Mouse (Mus musculus): ENCODE measurements around the gene Akap8l. TPM values are rescaled to one million over a fixed set of nuclear protein-coding genes. Genes with fewer than 3 reads are reported as not detected.

The Akap8l gene
- polyA plus RNA-seq (2016; fragmentation: Nextera tagmentation; extraction: Ambion mirVana) = 84.7 and 88.6 TPM in 2 replicates

- H3K4me1 ChIP-seq = peaks cover 27% of the 10 kb centered on the region
- under 1% methylated on average over 37 of the region's 37 CpGs for WGBS
- peak within 1 kb of the TSS; percentile 90 for H3K27ac ChIP-seq
- H3K9me3 ChIP-seq = no peaks in the 10 kb centered on the region
- H3K36me3 ChIP-seq = peaks cover 21% of the 10 kb centered on the region
- H3K4me3 ChIP-seq = peak within 1 kb of the TSS; percentile 93
- DNase-seq (ENCODE audit: low spot score) = peak; percentile 98
- H3K27me3 ChIP-seq (ENCODE audit: insufficient read depth, poor library complexity, severe bottlenecking) = no peaks in the 10 kb centered on the region
Observed at GRCm38 (mm10) chr17:32350382-32350983, at the start of gene Akap8l. Gene Akap8l (minus strand): TSS chr17:32350607.

GRCm38 (mm10) chr17:32396266-32396665, 45.9 kb upstream of the Akap8l start:
- Histone ChIP-seq H3K27me3 (ENCODE audit: insufficient read depth, poor library complexity, severe bottlenecking) (peaks cover 95% of the 10 kb centered on the region), H3K36me3 (no peaks in the 10 kb centered on the region), H3K9me3 (no peaks in the 10 kb centered on the region), H3K27ac (peak overlapping the region; percentile 36; the same call in 1 of the 2 replicates), H3K4me1 (peaks cover 24% of the 10 kb centered on the region), H3K4me3 (peak overlapping the region; percentile 55)
- WGBS = 3% methylated on average over 37 of the region's 37 CpGs
- no peak for DNase-seq (ENCODE audit: low spot score)

GRCm38 (mm10) chr17:32393944-32394343, 43.5 kb upstream of the Akap8l start:
- Histone ChIP-seq H3K4me3 (no peak overlapping the region), H3K36me3 (no peaks in the 10 kb centered on the region), H3K9me3 (no peaks in the 10 kb centered on the region), H3K4me1 (peaks cover 30% of the 10 kb centered on the region), H3K27ac (no peak overlapping the region), H3K27me3 (ENCODE audit: insufficient read depth, poor library complexity, severe bottlenecking) (peaks cover 87% of the 10 kb centered on the region)
- DNase-seq (ENCODE audit: low spot score) = no peak
- WGBS = 83% methylated on average over 10 of the region's 10 CpGs

GRCm38 (mm10) chr17:32389101-32389659, 38.8 kb upstream of the Akap8l start, which contains the start of gene Wiz:
Gene Wiz (minus strand): TSS chr17:32389439.
- peak within 1 kb of the TSS; percentile 94 for H3K27ac ChIP-seq
- H3K4me1 ChIP-seq = peaks cover 47% of the 10 kb centered on the region
- peaks cover 39% of the 10 kb centered on the region for H3K27me3 ChIP-seq (ENCODE audit: insufficient read depth, poor library complexity, severe bottlenecking)
- H3K9me3 ChIP-seq = no peaks in the 10 kb centered on the region
- WGBS = 1% methylated on average over 36 of the region's 44 CpGs
- peak within 1 kb of the TSS; percentile 80 for H3K4me3 ChIP-seq
- peak; percentile 97 for DNase-seq (ENCODE audit: low spot score)
- H3K36me3 ChIP-seq = 0 out of 2 replicates have a peak, but pooled peaks cover 2% of the 10 kb centered on the region

- peaks cover 53% of the 10 kb centered on the region for H3K4me1 ChIP-seq
- no peak for DNase-seq (ENCODE audit: low spot score)
- H3K36me3 ChIP-seq = 0 out of 2 replicates have a peak, but pooled peaks cover 2% of the 10 kb centered on the region
- no peaks in the 10 kb centered on the region for H3K9me3 ChIP-seq
- 2% methylated on average over 32 of the region's 39 CpGs for WGBS
- peak overlapping the region; percentile 80 for H3K4me3 ChIP-seq
- H3K27me3 ChIP-seq (ENCODE audit: insufficient read depth, poor library complexity, severe bottlenecking) = peaks cover 33% of the 10 kb centered on the region
- peak overlapping the region; percentile 94 for H3K27ac ChIP-seq
Observed at GRCm38 (mm10) chr17:32388370-32389100, 38.1 kb upstream of the Akap8l start.

GRCm38 (mm10) chr17:32387986-32388369, 37.6 kb upstream of the Akap8l start:
- peak overlapping the region; percentile 94; the same call in 1 of the 2 replicates for H3K27ac ChIP-seq
- 0 out of 2 replicates have a peak, but pooled peaks cover 3% of the 10 kb centered on the region for H3K36me3 ChIP-seq
- no peak for DNase-seq (ENCODE audit: low spot score)
- H3K9me3 ChIP-seq = no peaks in the 10 kb centered on the region
- peaks cover 58% of the 10 kb centered on the region for H3K4me1 ChIP-seq
- 38% methylated on average over 7 of the region's 7 CpGs for WGBS
- peaks cover 27% of the 10 kb centered on the region for H3K27me3 ChIP-seq (ENCODE audit: insufficient read depth, poor library complexity, severe bottlenecking)
- peak overlapping the region; percentile 80 for H3K4me3 ChIP-seq

- Histone ChIP-seq H3K36me3 (0 out of 2 replicates have a peak, but pooled peaks cover 7% of the 10 kb centered on the region), H3K27ac (no peak overlapping the region), H3K9me3 (no peaks in the 10 kb centered on the region), H3K4me1 (peaks cover 50% of the 10 kb centered on the region), H3K27me3 (ENCODE audit: insufficient read depth, poor library complexity, severe bottlenecking) (peaks cover 16% of the 10 kb centered on the region), H3K4me3 (no peak overlapping the region)
- DNase-seq (ENCODE audit: low spot score) = peak; percentile 77
- WGBS = 63% methylated on average over 9 of the region's 9 CpGs
Observed at GRCm38 (mm10) chr17:32386659-32387432, 36.4 kb upstream of the Akap8l start.

- H3K27me3 ChIP-seq (ENCODE audit: insufficient read depth, poor library complexity, severe bottlenecking) = no peaks in the 10 kb centered on the region
- H3K4me1 ChIP-seq = peaks cover 36% of the 10 kb centered on the region
- no peaks in the 10 kb centered on the region for H3K9me3 ChIP-seq
- no peak for DNase-seq (ENCODE audit: low spot score)
- no peak overlapping the region for H3K4me3 ChIP-seq
- 88% methylated on average over 5 of the region's 5 CpGs for WGBS
- 0 out of 2 replicates have a peak, but pooled peaks cover 12% of the 10 kb centered on the region for H3K36me3 ChIP-seq
- H3K27ac ChIP-seq = peak overlapping the region; percentile 47; the same call in 1 of the 2 replicates
Observed at GRCm38 (mm10) chr17:32383661-32384060, 33.3 kb upstream of the Akap8l start.

- H3K4me3 ChIP-seq = no peak overlapping the region
- WGBS = 88% methylated on average over 7 of the region's 7 CpGs
- H3K4me1 ChIP-seq = peaks cover 29% of the 10 kb centered on the region
- no peak overlapping the region for H3K27ac ChIP-seq
- no peaks in the 10 kb centered on the region for H3K9me3 ChIP-seq
- DNase-seq (ENCODE audit: low spot score) = no peak
- H3K27me3 ChIP-seq (ENCODE audit: insufficient read depth, poor library complexity, severe bottlenecking) = no peaks in the 10 kb centered on the region
- peaks cover 22% of the 10 kb centered on the region for H3K36me3 ChIP-seq
Observed at GRCm38 (mm10) chr17:32382576-32382975, 32.2 kb upstream of the Akap8l start.

GRCm38 (mm10) chr17:32378786-32379185, 28.4 kb upstream of the Akap8l start:
- Histone ChIP-seq H3K27ac (no peak overlapping the region), H3K36me3 (peaks cover 32% of the 10 kb centered on the region), H3K4me1 (peaks cover 17% of the 10 kb centered on the region), H3K4me3 (no peak overlapping the region), H3K9me3 (no peaks in the 10 kb centered on the region), H3K27me3 (ENCODE audit: insufficient read depth, poor library complexity, severe bottlenecking) (no peaks in the 10 kb centered on the region)
- DNase-seq (ENCODE audit: low spot score) = no peak
- 71% methylated on average over 2 of the region's 2 CpGs for WGBS

- 78% methylated on average over 9 of the region's 9 CpGs for WGBS
Observed at GRCm38 (mm10) chr17:32377137-32377536, 26.7 kb upstream of the Akap8l start.

GRCm38 (mm10) chr17:32376475-32376874, 26.1 kb upstream of the Akap8l start:
- Histone ChIP-seq H3K36me3 (peaks cover 27% of the 10 kb centered on the region), H3K27ac (no peak overlapping the region), H3K9me3 (no peaks in the 10 kb centered on the region), H3K27me3 (ENCODE audit: insufficient read depth, poor library complexity, severe bottlenecking) (no peaks in the 10 kb centered on the region), H3K4me3 (no peak overlapping the region), H3K4me1 (peaks cover 10% of the 10 kb centered on the region; the same call in 1 of the 2 replicates)
- peak; percentile 63 for DNase-seq (ENCODE audit: low spot score)
- 92% methylated on average over 15 of the region's 15 CpGs for WGBS

More at GRCm38 (mm10) chr17:32377137-32377536, 26.7 kb upstream of the Akap8l start:
- no peaks in the 10 kb centered on the region for H3K27me3 ChIP-seq (ENCODE audit: insufficient read depth, poor library complexity, severe bottlenecking)
- H3K27ac ChIP-seq = no peak overlapping the region
- peaks cover 27% of the 10 kb centered on the region for H3K36me3 ChIP-seq
- no peak overlapping the region for H3K4me3 ChIP-seq
- no peak for DNase-seq (ENCODE audit: low spot score)
- H3K9me3 ChIP-seq = no peaks in the 10 kb centered on the region
- H3K4me1 ChIP-seq = peaks cover 10% of the 10 kb centered on the region; the same call in 1 of the 2 replicates

Measured in heart, embryonic 10.5 days (tissue).